Mouse (Mus musculus) liver, postnatal 0 days (tissue): Measurements from ENCODE around the gene Marveld3.

ENCODE experiments used
- CTCF ChIP-seq: sonication (generic); IDR thresholded peaks from 2 replicates; pipeline ENCODE4 v1.5.1; 2016; ENCODE audit warnings: antibody characterized with exemption, low read depth
- EP300 ChIP-seq: IDR thresholded peaks from 2 replicates; pipeline ENCODE4 v1.6.1; 2016; ENCODE audit warnings: antibody characterized with exemption, low read depth, mild to moderate bottlenecking

GRCm38 (mm10) chr8:109958036-109958655 is 3.9 kb downstream of the Marveld3 start:
- TF ChIP-seq CTCF: no peak
- no peak for TF ChIP-seq EP300
